Comparison of ENCODE assay signal across 24 mouse cellular contexts in genomic region chr7:122623753-122624152, GRCm38 (mm10). TPM values are rescaled to one million over a fixed set of nuclear protein-coding genes. Genes with fewer than 3 reads are reported as not detected.
DNase-seq lines count a peak whose midpoint lies in the region; ATAC-seq and TF ChIP-seq lines count a peak whose summit lies in the region.
"Had no signal": no experiment of that assay in that cellular context is flagged by ENCODE, and none has a peak within 500 bp of the region (broad histone marks: within the 10 kb centered on the region; RNA-seq: fewer than 3 reads in every experiment).

No protein-coding gene starts in this region.

- no peak for ATAC-seq in heart, embryonic 12.5 days (ENCODE audit: insufficient number of reproducible peaks, low FRiP score)
- ATAC-seq in granulocyte monocyte progenitor cell, adult 5-6 weeks (replicated peaks; ENCODE audit: poor library complexity, severe bottlenecking): no peak
- ATAC-seq: CD4-positive, CD25-positive, alpha-beta regulatory T cell, adult 4 months; forebrain, embryonic 13.5 days; forebrain, postnatal 0 days had no signal

- H3K4me3 ChIP-seq in heart, adult 2 months: no peak overlapping the region
- no peak overlapping the region for H3K4me3 ChIP-seq in heart, embryonic 12.5 days
- no peak overlapping the region for H3K4me3 ChIP-seq in liver, adult 2 months (ENCODE audit: insufficient read depth, low read depth, low read length)
- no peak overlapping the region for H3K4me3 ChIP-seq in E14TG2a.4 (replicated peaks; ENCODE audit: low read length)
- H3K4me3 ChIP-seq in bone marrow, adult 2 months (replicated peaks; ENCODE audit: control insufficient read depth, low read depth, low read length): no peak overlapping the region
- H3K4me3 ChIP-seq: embryonic facial prominence, embryonic 10.5 days; forebrain, embryonic 13.5 days; heart, embryonic 10.5 days; heart, embryonic 15.5 days had no signal

- no peaks in the 10 kb centered on the region for H3K27me3 ChIP-seq in heart, adult 2 months (ENCODE audit: control insufficient read depth, insufficient read depth, low read length)
- H3K27me3 ChIP-seq in heart, embryonic 12.5 days (replicated peaks): no peaks in the 10 kb centered on the region
- no peaks in the 10 kb centered on the region for H3K27me3 ChIP-seq in liver, adult 2 months (ENCODE audit: control insufficient read depth, insufficient read depth, low read length)
- H3K27me3 ChIP-seq in E14TG2a.4 (ENCODE audit: insufficient read depth, low read length): no peaks in the 10 kb centered on the region
- H3K27me3 ChIP-seq: forebrain, embryonic 13.5 days; heart, embryonic 15.5 days had no signal

- WGBS in heart, adult 2 months: 71% methylated on average over 1 of the region's 1 CpGs
- WGBS in heart, embryonic 12.5 days: 61% methylated on average over 1 of the region's 1 CpGs
- WGBS in liver, adult 2 months: 65% methylated on average over 1 of the region's 1 CpGs
- WGBS in bone marrow, adult 2 months: 62% methylated on average over 1 of the region's 1 CpGs

- DNase-seq in heart, adult 2 months: no peak
- DNase-seq in liver, adult 2 months (ENCODE audit: extremely low read depth, low read depth, low spot score): no peak
- no peak for DNase-seq in liver
- no peak for DNase-seq in gastrocnemius, postnatal 10 days
- DNase-seq: adrenal gland, adult 8-10 months; adrenal gland, postnatal 36 days; cerebellum, adult 2 months; cerebellum, postnatal 10 days; forebrain, postnatal 0 days; gastrocnemius, postnatal 25 days; heart, adult 11 months; heart, postnatal 14 days had no signal

- no peak overlapping the region for H3K4me2 ChIP-seq in heart, embryonic 12.5 days
- H3K4me2 ChIP-seq: forebrain, embryonic 13.5 days; heart, embryonic 15.5 days; hindbrain, embryonic 14.5 days had no signal

- intact Hi-C loops in heart, adult 2 months (cut with DNase I): no loop called here

- H3K27ac ChIP-seq in heart, adult 2 months: no peak overlapping the region
- H3K27ac ChIP-seq in heart, embryonic 12.5 days (ENCODE audit: poor library complexity, severe bottlenecking): no peak overlapping the region
- no peak overlapping the region for H3K27ac ChIP-seq in liver, adult 2 months (replicated peaks; ENCODE audit: insufficient read depth, low read depth, low read length)
- H3K27ac ChIP-seq in bone marrow, adult 2 months (ENCODE audit: control insufficient read depth, insufficient read depth, low read depth, low read length, poor library complexity): no peak overlapping the region
- H3K27ac ChIP-seq: embryonic facial prominence, embryonic 10.5 days; heart, embryonic 10.5 days; heart, embryonic 15.5 days had no signal

- no peak for TF ChIP-seq POLR2A in heart, adult 2 months (IDR thresholded peaks at IDR 0.05; ENCODE audit: insufficient read depth, low read depth, low read length)
- TF ChIP-seq POLR2A in liver, adult 2 months (IDR thresholded peaks at IDR 0.05; ENCODE audit: extremely low read depth, insufficient read depth, low read length): no peak
- no peak for TF ChIP-seq POLR2A in bone marrow, adult 2 months (IDR thresholded peaks at IDR 0.05; ENCODE audit: borderline replicate concordance, control insufficient read depth, low read depth, low read length)

- H3K9ac ChIP-seq in heart, adult 2 months (ENCODE audit: low read depth, low read length): no peak overlapping the region
- no peak overlapping the region for H3K9ac ChIP-seq in heart, embryonic 12.5 days
- H3K9ac ChIP-seq in liver, adult 2 months (ENCODE audit: low read depth, low read length): no peak overlapping the region
- H3K9ac ChIP-seq: forebrain, embryonic 13.5 days; forebrain, postnatal 0 days; heart, embryonic 15.5 days; hindbrain, embryonic 14.5 days had no signal

- H3K4me1 ChIP-seq in heart, adult 2 months (ENCODE audit: control insufficient read depth, insufficient read depth, low read length): no peaks in the 10 kb centered on the region
- peaks cover 10% of the 10 kb centered on the region for H3K4me1 ChIP-seq in heart, embryonic 12.5 days (replicated peaks)
- H3K4me1 ChIP-seq in liver, adult 2 months (ENCODE audit: control insufficient read depth, insufficient read depth, low read length): no peaks in the 10 kb centered on the region
- H3K4me1 ChIP-seq in E14TG2a.4 (replicated peaks; ENCODE audit: low read depth, low read length): peaks cover 18% of the 10 kb centered on the region
- no peaks in the 10 kb centered on the region for H3K4me1 ChIP-seq in bone marrow, adult 2 months (ENCODE audit: control insufficient read depth, insufficient read depth, low read length)

- no peaks in the 10 kb centered on the region for H3K9me3 ChIP-seq in heart, embryonic 12.5 days (replicated peaks)
- H3K9me3 ChIP-seq in E14TG2a.4 (ENCODE audit: low read length): 0 out of 2 replicates have a peak, but pooled peaks cover 4% of the 10 kb centered on the region
- H3K9me3 ChIP-seq: embryonic facial prominence, embryonic 10.5 days; forebrain, embryonic 13.5 days; heart, embryonic 10.5 days; heart, embryonic 15.5 days had no signal

- TF ChIP-seq CTCF in heart, adult 2 months (IDR thresholded peaks at IDR 0.05): 0 out of 2 replicates have a peak, but pooled peaks have one; percentile 14
- TF ChIP-seq CTCF in liver, adult 2 months (IDR thresholded peaks at IDR 0.05; ENCODE audit: low read depth, low read length): peak; percentile 40; the same call in 1 of the 2 replicates
- TF ChIP-seq CTCF in E14TG2a.4 (conservative IDR thresholded peaks at IDR 0.05; ENCODE audit: low read length): peak; percentile 47
- TF ChIP-seq CTCF in bone marrow, adult 2 months (IDR thresholded peaks at IDR 0.05; ENCODE audit: control insufficient read depth, insufficient read depth, low read length): peak; percentile 27; the same call in 1 of the 2 replicates

- H3K36me3 ChIP-seq in heart, adult 2 months (ENCODE audit: control insufficient read depth, insufficient read depth, low read length): no peaks in the 10 kb centered on the region
- no peaks in the 10 kb centered on the region for H3K36me3 ChIP-seq in heart, embryonic 12.5 days
- H3K36me3 ChIP-seq in liver, adult 2 months (ENCODE audit: control insufficient read depth, insufficient read depth, low read length): no peaks in the 10 kb centered on the region
- H3K36me3 ChIP-seq in E14TG2a.4 (ENCODE audit: insufficient read depth, low read length): no peaks in the 10 kb centered on the region
- H3K36me3 ChIP-seq: embryonic facial prominence, embryonic 10.5 days; heart, embryonic 10.5 days; heart, embryonic 15.5 days had no signal

- H3K79me2 ChIP-seq in heart, adult 2 months (replicated peaks; ENCODE audit: control insufficient read depth, insufficient read depth, low read length): no peaks in the 10 kb centered on the region
- H3K79me2 ChIP-seq in liver, adult 2 months (ENCODE audit: control insufficient read depth, insufficient read depth, low read length): no peaks in the 10 kb centered on the region

- TF ChIP-seq EP300 in heart, adult 2 months (IDR thresholded peaks at IDR 0.05; ENCODE audit: insufficient read depth, low read depth, low read length): no peak

RNA-seq across cellular contexts. Expression of gene Cacng3, which starts 46.5 kb away (rescaled TPM):
- not detected for total RNA-seq in heart, adult 2 months (2021)
- not detected in 2 replicates for polyA plus RNA-seq in heart, adult 2 months (2012; rRNA removed)
- polyA plus RNA-seq in heart, embryonic 12.5 days (2016; fragmentation: Nextera tagmentation; extraction: Ambion mirVana): not detected in 2 replicates
- not detected in 2 replicates for total RNA-seq in liver, adult 2 months (2014; rRNA removed)
- polyA plus RNA-seq in liver, adult 2 months (2012; rRNA removed): not detected in 2 replicates
- polyA plus RNA-seq in bone marrow, adult 2 months (2011; ENCODE audit: insufficient read depth, insufficient read length, low replicate concordance, missing spikeins): not detected in 2 replicates
- total RNA-seq in gastrocnemius, postnatal 10 days (2021): under 1 TPM; 0.14 to 0.34 TPM
- not detected in 2 replicates for total RNA-seq in granulocyte monocyte progenitor cell, adult 5-6 weeks (2014; fragmentation: Nextera tagmentation)
- total RNA-seq in granulocyte monocyte progenitor cell, adult 5-6 weeks (2017): not detected in 2 replicates
- total RNA-seq: gastrocnemius, adult 18-20 months; gastrocnemius, postnatal 25 days; hematopoietic stem cell, adult 5-6 weeks had no signal
- polyA plus RNA-seq: CD4-positive, CD25-positive, alpha-beta regulatory T cell, adult 4 months; heart, embryonic 10.5 days had no signal
